Mouse (Mus musculus): ENCODE results near the gene Susd6. TPM values are rescaled to one million over a fixed set of nuclear protein-coding genes. Genes with fewer than 3 reads are reported as not detected.

Gene Susd6
- polyA plus RNA-seq, 1 experiment from 2014 or later = 14.3 TPM

- Histone ChIP-seq H3K4me2 (ENCODE audit: low read length) (no peak overlapping the region), H3K4me3 (replicated peaks; ENCODE audit: low read depth, low read length) (no peak overlapping the region), H3K9me3 (ENCODE audit: control insufficient read depth, low read length) (no peaks in the 10 kb centered on the region), H3K36me3 (ENCODE audit: control insufficient read depth, insufficient read depth, low read length) (no peaks in the 10 kb centered on the region), H3K27ac (replicated peaks; ENCODE audit: low read depth, low read length) (no peak overlapping the region), H3K27me3 (ENCODE audit: control insufficient read depth, insufficient read depth, low read length) (no peaks in the 10 kb centered on the region), H3K9ac (replicated peaks; ENCODE audit: low read length) (no peak overlapping the region), H3K4me1 (ENCODE audit: control insufficient read depth, insufficient read depth, low read length) (no peaks in the 10 kb centered on the region)
- ATAC-seq (ENCODE audit: low FRiP score, low TSS enrichment) (no peak), DNase-seq (no peak)
- WGBS = 95% methylated on average over 4 of the region's 4 CpGs
Measured at GRCm38 (mm10) chr12:80779760-80780159, 10.6 kb upstream of the Susd6 start.

- no peaks in the 10 kb centered on the region for H3K36me3 ChIP-seq (ENCODE audit: control insufficient read depth, insufficient read depth, low read length)
- H3K4me3 ChIP-seq (replicated peaks; ENCODE audit: low read depth, low read length) = no peak overlapping the region
- H3K4me2 ChIP-seq (ENCODE audit: low read length) = no peak overlapping the region
- H3K9me3 ChIP-seq (ENCODE audit: control insufficient read depth, low read length) = no peaks in the 10 kb centered on the region
- no peak for DNase-seq
- H3K4me1 ChIP-seq (ENCODE audit: control insufficient read depth, insufficient read depth, low read length) = no peaks in the 10 kb centered on the region
- H3K27ac ChIP-seq (replicated peaks; ENCODE audit: low read depth, low read length) = no peak overlapping the region
- H3K9ac ChIP-seq (replicated peaks; ENCODE audit: low read length) = no peak overlapping the region
- no peak for ATAC-seq (ENCODE audit: low FRiP score, low TSS enrichment)
- WGBS = 87% methylated on average over 3 of the region's 3 CpGs
- no peaks in the 10 kb centered on the region for H3K27me3 ChIP-seq (ENCODE audit: control insufficient read depth, insufficient read depth, low read length)
Measured at GRCm38 (mm10) chr12:80782190-80782589, 8.1 kb upstream of the Susd6 start.

GRCm38 (mm10) chr12:80782892-80783291, 7.4 kb upstream of the Susd6 start:
- Histone ChIP-seq H3K4me2 (ENCODE audit: low read length) (no peak overlapping the region), H3K36me3 (ENCODE audit: control insufficient read depth, insufficient read depth, low read length) (no peaks in the 10 kb centered on the region), H3K9me3 (ENCODE audit: control insufficient read depth, low read length) (no peaks in the 10 kb centered on the region), H3K4me3 (replicated peaks; ENCODE audit: low read depth, low read length) (no peak overlapping the region), H3K9ac (replicated peaks; ENCODE audit: low read length) (no peak overlapping the region), H3K27ac (replicated peaks; ENCODE audit: low read depth, low read length) (no peak overlapping the region), H3K27me3 (ENCODE audit: control insufficient read depth, insufficient read depth, low read length) (no peaks in the 10 kb centered on the region), H3K4me1 (ENCODE audit: control insufficient read depth, insufficient read depth, low read length) (no peaks in the 10 kb centered on the region)
- WGBS = 54% methylated on average over 3 of the region's 3 CpGs
- DNase-seq (peak; percentile 20), ATAC-seq (ENCODE audit: low FRiP score, low TSS enrichment) (no peak)

- ATAC-seq (ENCODE audit: low FRiP score, low TSS enrichment) (no peak; the same call in 1 of the 2 replicates), DNase-seq (no peak)
- no peak overlapping the region for H3K4me3 ChIP-seq (replicated peaks; ENCODE audit: low read depth, low read length)
- no peaks in the 10 kb centered on the region for H3K9me3 ChIP-seq (ENCODE audit: control insufficient read depth, low read length)
- no peaks in the 10 kb centered on the region for H3K27me3 ChIP-seq (ENCODE audit: control insufficient read depth, insufficient read depth, low read length)
- no peaks in the 10 kb centered on the region for H3K4me1 ChIP-seq (ENCODE audit: control insufficient read depth, insufficient read depth, low read length)
- no peaks in the 10 kb centered on the region for H3K36me3 ChIP-seq (ENCODE audit: control insufficient read depth, insufficient read depth, low read length)
- H3K27ac ChIP-seq (replicated peaks; ENCODE audit: low read depth, low read length) = no peak overlapping the region
- no peak overlapping the region for H3K9ac ChIP-seq (replicated peaks; ENCODE audit: low read length)
- 75% methylated on average over 1 of the region's 1 CpGs for WGBS
- no peak overlapping the region for H3K4me2 ChIP-seq (ENCODE audit: low read length)
Measured at GRCm38 (mm10) chr12:80783889-80784288, 6.4 kb upstream of the Susd6 start.

- peaks cover 3% of the 10 kb centered on the region; the same call in 1 of the 2 replicates for H3K4me1 ChIP-seq (ENCODE audit: control insufficient read depth, insufficient read depth, low read length)
- no peaks in the 10 kb centered on the region for H3K36me3 ChIP-seq (ENCODE audit: control insufficient read depth, insufficient read depth, low read length)
- no peaks in the 10 kb centered on the region for H3K9me3 ChIP-seq (ENCODE audit: control insufficient read depth, low read length)
- H3K27ac ChIP-seq (replicated peaks; ENCODE audit: low read depth, low read length) = no peak overlapping the region
- no peak overlapping the region for H3K4me3 ChIP-seq (replicated peaks; ENCODE audit: low read depth, low read length)
- no peak overlapping the region for H3K9ac ChIP-seq (replicated peaks; ENCODE audit: low read length)
- ATAC-seq (ENCODE audit: low FRiP score, low TSS enrichment) (no peak), DNase-seq (no peak)
- H3K4me2 ChIP-seq (ENCODE audit: low read length) = no peak overlapping the region
- WGBS = 85% methylated on average over 5 of the region's 5 CpGs
- H3K27me3 ChIP-seq (ENCODE audit: control insufficient read depth, insufficient read depth, low read length) = no peaks in the 10 kb centered on the region
Measured at GRCm38 (mm10) chr12:80785005-80785404, 5.3 kb upstream of the Susd6 start.

GRCm38 (mm10) chr12:80785597-80785996, 4.7 kb upstream of the Susd6 start:
- DNase-seq = no peak
- Histone ChIP-seq H3K9ac (replicated peaks; ENCODE audit: low read length) (no peak overlapping the region), H3K9me3 (ENCODE audit: control insufficient read depth, low read length) (no peaks in the 10 kb centered on the region), H3K4me3 (replicated peaks; ENCODE audit: low read depth, low read length) (no peak overlapping the region), H3K4me1 (ENCODE audit: control insufficient read depth, insufficient read depth, low read length) (peaks cover 3% of the 10 kb centered on the region; the same call in 1 of the 2 replicates), H3K27me3 (ENCODE audit: control insufficient read depth, insufficient read depth, low read length) (no peaks in the 10 kb centered on the region), H3K4me2 (ENCODE audit: low read length) (no peak overlapping the region), H3K27ac (replicated peaks; ENCODE audit: low read depth, low read length) (no peak overlapping the region), H3K36me3 (ENCODE audit: control insufficient read depth, insufficient read depth, low read length) (no peaks in the 10 kb centered on the region)
- 91% methylated on average over 4 of the region's 4 CpGs for WGBS
- no peak for ATAC-seq (ENCODE audit: low FRiP score, low TSS enrichment)

- Histone ChIP-seq H3K4me3 (replicated peaks; ENCODE audit: low read depth, low read length) (no peak overlapping the region), H3K4me2 (ENCODE audit: low read length) (no peak overlapping the region), H3K36me3 (ENCODE audit: control insufficient read depth, insufficient read depth, low read length) (no peaks in the 10 kb centered on the region), H3K27me3 (ENCODE audit: control insufficient read depth, insufficient read depth, low read length) (no peaks in the 10 kb centered on the region), H3K27ac (replicated peaks; ENCODE audit: low read depth, low read length) (no peak overlapping the region), H3K9me3 (ENCODE audit: control insufficient read depth, low read length) (no peaks in the 10 kb centered on the region), H3K4me1 (ENCODE audit: control insufficient read depth, insufficient read depth, low read length) (peaks cover 8% of the 10 kb centered on the region), H3K9ac (replicated peaks; ENCODE audit: low read length) (no peak overlapping the region)
- ATAC-seq (ENCODE audit: low FRiP score, low TSS enrichment) = no peak
- DNase-seq = no peak
- WGBS = 80% methylated on average over 1 of the region's 1 CpGs
Measured at GRCm38 (mm10) chr12:80786591-80786990, 3.7 kb upstream of the Susd6 start.

GRCm38 (mm10) chr12:80787604-80788003, 2.7 kb upstream of the Susd6 start:
- H3K27me3 ChIP-seq (ENCODE audit: control insufficient read depth, insufficient read depth, low read length) = no peaks in the 10 kb centered on the region
- no peak for DNase-seq
- WGBS = 55% methylated on average over 11 of the region's 11 CpGs
- H3K4me1 ChIP-seq (ENCODE audit: control insufficient read depth, insufficient read depth, low read length) = peaks cover 15% of the 10 kb centered on the region
- H3K9me3 ChIP-seq (ENCODE audit: control insufficient read depth, low read length) = no peaks in the 10 kb centered on the region
- no peak overlapping the region for H3K4me3 ChIP-seq (replicated peaks; ENCODE audit: low read depth, low read length)
- no peak overlapping the region for H3K9ac ChIP-seq (replicated peaks; ENCODE audit: low read length)
- H3K4me2 ChIP-seq (ENCODE audit: low read length) = no peak overlapping the region
- no peak overlapping the region for H3K27ac ChIP-seq (replicated peaks; ENCODE audit: low read depth, low read length)
- no peak for ATAC-seq (ENCODE audit: low FRiP score, low TSS enrichment)
- H3K36me3 ChIP-seq (ENCODE audit: control insufficient read depth, insufficient read depth, low read length) = no peaks in the 10 kb centered on the region

GRCm38 (mm10) chr12:80788188-80788587, 2.1 kb upstream of the Susd6 start:
- no peak for DNase-seq
- H3K27ac ChIP-seq (replicated peaks; ENCODE audit: low read depth, low read length) = no peak overlapping the region
- no peak overlapping the region for H3K9ac ChIP-seq (replicated peaks; ENCODE audit: low read length)
- no peaks in the 10 kb centered on the region for H3K9me3 ChIP-seq (ENCODE audit: control insufficient read depth, low read length)
- H3K36me3 ChIP-seq (ENCODE audit: control insufficient read depth, insufficient read depth, low read length) = no peaks in the 10 kb centered on the region
- no peak overlapping the region for H3K4me2 ChIP-seq (ENCODE audit: low read length)
- peaks cover 15% of the 10 kb centered on the region for H3K4me1 ChIP-seq (ENCODE audit: control insufficient read depth, insufficient read depth, low read length)
- WGBS = 83% methylated on average over 3 of the region's 3 CpGs
- H3K27me3 ChIP-seq (ENCODE audit: control insufficient read depth, insufficient read depth, low read length) = no peaks in the 10 kb centered on the region
- no peak overlapping the region for H3K4me3 ChIP-seq (replicated peaks; ENCODE audit: low read depth, low read length)
- ATAC-seq (ENCODE audit: low FRiP score, low TSS enrichment) = no peak
